ENCODE assay signal across 17 mouse cellular contexts in the genomic region with DNA sequence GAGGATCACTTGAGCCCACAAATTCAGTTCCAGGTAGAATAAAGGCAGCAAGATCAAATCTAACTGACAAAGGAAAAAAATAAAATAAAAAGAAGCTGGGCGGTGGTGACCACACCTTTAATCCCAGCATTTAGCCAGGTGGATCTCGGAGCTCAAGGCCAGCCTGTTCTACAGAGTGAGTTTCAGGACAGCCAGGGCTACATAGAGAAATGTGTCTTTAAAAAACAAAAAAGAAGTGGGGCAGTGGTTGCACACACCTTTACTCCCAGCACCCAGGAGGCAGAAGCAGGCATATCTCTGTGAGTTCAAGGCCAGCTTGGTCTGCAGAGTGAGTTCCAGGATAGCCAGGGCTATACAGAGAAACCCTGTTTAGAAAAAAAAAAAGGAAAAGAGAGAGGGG. TPM values are rescaled to one million over a fixed set of nuclear protein-coding genes. Genes with fewer than 3 reads are reported as not detected.
"Had no signal": no experiment of that assay in that cellular context is flagged by ENCODE, and none has a peak within 500 bp of the region (broad histone marks: within the 10 kb centered on the region; RNA-seq: fewer than 3 reads in every experiment).

No protein-coding gene starts in this region.

- ATAC-seq: midbrain, embryonic 16.5 days had no signal

- H3K4me1 ChIP-seq: midbrain, embryonic 12.5 days; neural tube, embryonic 12.5 days; stomach, embryonic 15.5 days had no signal

- H3K9ac ChIP-seq: lung, embryonic 14.5 days; midbrain, embryonic 12.5 days; neural tube, embryonic 12.5 days; stomach, embryonic 15.5 days had no signal

- H3K9me3 ChIP-seq: midbrain, embryonic 10.5 days; midbrain, embryonic 12.5 days; neural tube, embryonic 12.5 days; stomach, embryonic 15.5 days had no signal

- H3K27ac ChIP-seq: midbrain, embryonic 10.5 days; midbrain, embryonic 12.5 days; neural tube, embryonic 12.5 days; stomach, embryonic 15.5 days had no signal

- DNase-seq: lung, adult 18-20 months; lung, embryonic 14.5 days; lung, postnatal 10 days; lung, postnatal 4 days; midbrain, embryonic 14.5 days; right cerebral cortex, postnatal 14 days; thymus, adult 18-20 months; thymus, postnatal 14 days; thymus, postnatal 36 days had no signal

- H3K4me3 ChIP-seq: midbrain, embryonic 10.5 days; midbrain, embryonic 12.5 days; neural tube, embryonic 12.5 days; stomach, embryonic 15.5 days had no signal

- H3K36me3 ChIP-seq: midbrain, embryonic 10.5 days; midbrain, embryonic 12.5 days; neural tube, embryonic 12.5 days; stomach, embryonic 15.5 days had no signal

RNA-seq across cellular contexts. Expression of a gene that starts 19.7 kb away (rescaled TPM):
- total RNA-seq: megakaryocyte-erythroid progenitor cell, adult 5-6 weeks; monocyte, adult 5-6 weeks; neutrophil, adult 5-6 weeks had no signal
